In the genomic region with DNA sequence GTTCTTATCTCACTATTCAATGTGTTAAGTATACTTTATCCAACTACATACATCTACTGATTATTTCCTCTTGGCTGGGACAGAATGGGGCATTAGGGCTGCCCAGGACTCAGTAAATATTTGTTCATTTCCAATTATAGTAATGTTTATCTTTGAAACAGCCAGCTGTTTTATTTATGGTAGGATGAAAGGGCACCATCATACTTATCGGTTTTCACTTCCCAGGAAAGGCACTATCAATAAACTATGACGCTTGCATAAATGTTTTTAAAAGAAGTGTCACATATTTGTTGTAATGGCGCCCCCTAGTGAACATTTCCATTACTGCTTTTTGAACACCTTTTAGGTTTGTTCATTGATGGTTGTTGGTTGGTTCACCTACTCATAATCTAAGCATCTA, we compare ENCODE assay signal across 8 mouse cellular contexts. TPM values are rescaled to one million over a fixed set of nuclear protein-coding genes. Genes with fewer than 3 reads are reported as not detected.
DNase-seq lines count a peak whose midpoint lies in the region; ATAC-seq lines count a peak whose summit lies in the region.

No protein-coding gene starts in this region.

- no peak overlapping the region for H3K27ac ChIP-seq in hindbrain, embryonic 11.5 days (ENCODE audit: low read depth, low read length)
- no peak overlapping the region for H3K27ac ChIP-seq in hindbrain, embryonic 10.5 days
- H3K27ac ChIP-seq in forebrain, embryonic 16.5 days (ENCODE audit: low read length): no peak overlapping the region

- H3K9ac ChIP-seq in hindbrain, embryonic 11.5 days (ENCODE audit: low read depth, low read length): no peak overlapping the region
- no peak overlapping the region for H3K9ac ChIP-seq in forebrain, embryonic 16.5 days (replicated peaks; ENCODE audit: low read depth, low read length)

- peak; percentile 79 for DNase-seq in hindbrain, embryonic 11.5 days (ENCODE audit: low spot score)
- no peak for DNase-seq in hindbrain, embryonic 10.5 days (ENCODE audit: low spot score)
- DNase-seq in thymus, postnatal 0 days (ENCODE audit: low spot score): peak; percentile 35
- no peak for DNase-seq in thymus, adult 18-20 months
- DNase-seq in embryo, embryonic 9.5 days (ENCODE audit: extremely low spot score): peak; percentile 37
- DNase-seq in lung, postnatal 14 days: peak; percentile 46

- no peak for ATAC-seq in hindbrain, embryonic 11.5 days (ENCODE audit: low FRiP score)
- ATAC-seq in forebrain, embryonic 16.5 days: no peak
- no peak for ATAC-seq in megakaryocyte, adult 5-6 weeks (ENCODE audit: poor library complexity, severe bottlenecking)

- no peaks in the 10 kb centered on the region for H3K4me1 ChIP-seq in hindbrain, embryonic 11.5 days (replicated peaks; ENCODE audit: control insufficient read depth, insufficient read depth, low read length)
- no peaks in the 10 kb centered on the region for H3K4me1 ChIP-seq in hindbrain, embryonic 10.5 days (replicated peaks)
- no peaks in the 10 kb centered on the region for H3K4me1 ChIP-seq in forebrain, embryonic 16.5 days (replicated peaks; ENCODE audit: control insufficient read depth, insufficient read depth, low read length)

- WGBS in hindbrain, embryonic 11.5 days: 17% methylated on average over 3 of the region's 3 CpGs
- WGBS in hindbrain, embryonic 10.5 days: 16% methylated on average over 3 of the region's 3 CpGs
- WGBS in forebrain, embryonic 16.5 days: 5% methylated on average over 3 of the region's 3 CpGs

- H3K4me2 ChIP-seq in hindbrain, embryonic 11.5 days (replicated peaks; ENCODE audit: low read depth, low read length): no peak overlapping the region
- H3K4me2 ChIP-seq in forebrain, embryonic 16.5 days (ENCODE audit: low read length): no peak overlapping the region

- no peaks in the 10 kb centered on the region for H3K27me3 ChIP-seq in hindbrain, embryonic 11.5 days (ENCODE audit: control insufficient read depth, insufficient read depth, low read length)
- peaks cover 13% of the 10 kb centered on the region; the same call in 1 of the 2 replicates for H3K27me3 ChIP-seq in hindbrain, embryonic 10.5 days (ENCODE audit: insufficient read depth, poor library complexity, severe bottlenecking)
- no peaks in the 10 kb centered on the region for H3K27me3 ChIP-seq in forebrain, embryonic 16.5 days (replicated peaks; ENCODE audit: control insufficient read depth, insufficient read depth, low read length)

- no peaks in the 10 kb centered on the region for H3K9me3 ChIP-seq in hindbrain, embryonic 11.5 days (ENCODE audit: control insufficient read depth, low read length)
- no peaks in the 10 kb centered on the region for H3K9me3 ChIP-seq in hindbrain, embryonic 10.5 days
- no peaks in the 10 kb centered on the region for H3K9me3 ChIP-seq in forebrain, embryonic 16.5 days (ENCODE audit: control insufficient read depth, low read length)

- H3K4me3 ChIP-seq in hindbrain, embryonic 11.5 days (ENCODE audit: low read depth, low read length): no peak overlapping the region
- H3K4me3 ChIP-seq in hindbrain, embryonic 10.5 days: no peak overlapping the region
- no peak overlapping the region for H3K4me3 ChIP-seq in forebrain, embryonic 16.5 days (replicated peaks; ENCODE audit: low read length)

- H3K36me3 ChIP-seq in hindbrain, embryonic 11.5 days (ENCODE audit: control insufficient read depth, insufficient read depth, low read length): no peaks in the 10 kb centered on the region
- H3K36me3 ChIP-seq in hindbrain, embryonic 10.5 days: no peaks in the 10 kb centered on the region
- no peaks in the 10 kb centered on the region for H3K36me3 ChIP-seq in forebrain, embryonic 16.5 days (ENCODE audit: control insufficient read depth, insufficient read depth)

RNA-seq across cellular contexts. Expression of gene Nkx6-1, which starts 35.8 kb away (rescaled TPM):
- polyA plus RNA-seq in hindbrain, embryonic 11.5 days (2014; fragmentation: Nextera tagmentation; extraction: Ambion mirVana): 9.8 and 14.7 TPM in 2 replicates
- 8.1 and 9.8 TPM in 2 replicates for polyA plus RNA-seq in hindbrain, embryonic 10.5 days (2016; fragmentation: Nextera tagmentation; extraction: Ambion mirVana)
- polyA plus RNA-seq in thymus, postnatal 0 days (2015; fragmentation: Nextera tagmentation; extraction: Ambion mirVana): not detected in 2 replicates
- polyA plus RNA-seq in forebrain, embryonic 16.5 days (2015; fragmentation: Nextera tagmentation; extraction: Ambion mirVana): 0.06 TPM in 1 of 2 replicates, not detected in the other
- not detected in 2 replicates for total RNA-seq in megakaryocyte, adult 5-6 weeks (2015)
- total RNA-seq in megakaryocyte, adult 5-6 weeks (2017): not detected in 2 replicates

Comparison
In these comparisons a context has a peak if more than half of its experiments do, and no peak if none do; other contexts are left out.
1. DNase-seq: peak in hindbrain, embryonic 11.5 days (single experiment), thymus, postnatal 0 days (single experiment), embryo, embryonic 9.5 days (single experiment) and lung, postnatal 14 days (single experiment); none in hindbrain, embryonic 10.5 days (single experiment) and thymus, adult 18-20 months (0 of 2).